Mouse (Mus musculus) central nervous system, embryonic 11.5 days (tissue): ENCODE data around the gene Slc45a2. TPM values are rescaled to one million over a fixed set of nuclear protein-coding genes. Genes with fewer than 3 reads are reported as not detected.

Source experiments
- polyA plus RNA-seq: library from polyadenylated mRNA; depleted of rRNA; stranded (reverse); fragments of >200 nt; gene quantifications from 2 replicates; pipeline ENCODE4 v1.2.3, GENCODE M21; 2012; rRNA removed

Slc45a2 gene
- 0.05 and 0.11 TPM in 2 replicates for polyA plus RNA-seq

DNA sequence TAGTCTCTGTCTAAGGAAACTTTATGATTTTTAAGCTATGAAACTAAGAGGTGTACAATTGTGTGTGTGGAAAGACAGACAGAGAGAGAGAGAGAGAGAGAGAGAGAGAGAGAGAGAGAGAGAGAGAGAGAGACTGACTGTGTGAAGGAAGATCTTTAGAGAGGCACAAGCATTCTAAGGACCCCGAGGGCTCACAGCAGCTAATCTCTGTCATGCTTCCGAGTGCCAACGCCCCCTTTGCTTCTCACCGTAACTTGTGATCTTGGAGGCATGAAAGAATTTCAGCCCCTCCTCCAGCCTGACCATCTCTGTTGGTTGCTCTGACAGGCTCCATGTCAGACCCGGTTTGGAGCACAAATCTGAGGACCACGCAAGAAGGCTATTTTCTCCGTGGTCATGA is at the start of gene Slc45a2:
TSS of gene Slc45a2 (plus strand) at position 301 of the 400 bp plus-strand sequence.

GRCm38 (mm10) chr15:10951951-10952759 is 48.4 kb upstream of the Slc45a2 start, which contains the start of gene C1qtnf3:
TSS of gene C1qtnf3 (plus strand) at chr15:10952332.

GRCm38 (mm10) chr15:10981377-10982063 is 19.0 kb upstream of the Slc45a2 start, which contains the start of gene Amacr:
TSS of gene Amacr (plus strand) at chr15:10981756.

GRCm38 (mm10) chr15:11037711-11038110 is 37.2 kb downstream of the Slc45a2 start, which contains the start of gene Rxfp3:
TSS of gene Rxfp3 (minus strand) at chr15:11037991.

GRCm38 (mm10) chr15:11064558-11065411 is 64.3 kb downstream of the Slc45a2 start, which contains the start of gene Adamts12:
TSS of gene Adamts12 (plus strand) at chr15:11064790.

Other genes with a start within 250 kb of the Slc45a2 start
- gene C1qtnf3, start 48.4 kb upstream of the Slc45a2 start, polyA plus RNA-seq: 0.84 and 12.2 TPM in 2 replicates
- gene Amacr, start 19.0 kb upstream of the Slc45a2 start, polyA plus RNA-seq: 7.6 and 10.1 TPM in 2 replicates
- 0.80 and 0.99 TPM in 2 replicates for gene Rxfp3, start 37.3 kb downstream of the Slc45a2 start, polyA plus RNA-seq
- gene Adamts12, start 64.1 kb downstream of the Slc45a2 start, polyA plus RNA-seq: 2.4 and 3.8 TPM in 2 replicates